Mouse (Mus musculus): Measurements from ENCODE around the gene Nos1ap. TPM values are rescaled to one million over a fixed set of nuclear protein-coding genes. Genes with fewer than 3 reads are reported as not detected.

Gene Nos1ap
- total and polyA plus RNA-seq, 2 experiments from 2014 or later = 18.4 to 24.0 TPM

- ATAC-seq (ENCODE audit: low FRiP score) = no peak
Measured at GRCm38 (mm10) chr1:170405152-170405551, 184.5 kb downstream of the Nos1ap start.

GRCm38 (mm10) chr1:170402682-170403081 is 187.0 kb downstream of the Nos1ap start:
- no peak for TF ChIP-seq CTCF (IDR thresholded peaks at IDR 0.05)
- H3K4me2 ChIP-seq (ENCODE audit: low read depth, low read length, poor library complexity, severe bottlenecking) = no peak overlapping the region
- H3K9ac ChIP-seq (replicated peaks; ENCODE audit: low read length, poor library complexity, severe bottlenecking) = no peak overlapping the region
- DNase-seq (ENCODE audit: low spot score) (no peak), ATAC-seq (ENCODE audit: low FRiP score) (no peak)
- H3K27ac ChIP-seq (ENCODE audit: low read depth, low read length) = no peak overlapping the region
- H3K36me3 ChIP-seq (ENCODE audit: insufficient read depth, low read length) = no peaks in the 10 kb centered on the region
- H3K4me1 ChIP-seq (ENCODE audit: insufficient read depth, low read length) = no peaks in the 10 kb centered on the region
- H3K4me3 ChIP-seq (ENCODE audit: low read depth, low read length) = no peak overlapping the region
- WGBS = 63% methylated on average over 4 of the region's 4 CpGs
- no peaks in the 10 kb centered on the region for H3K27me3 ChIP-seq (ENCODE audit: insufficient read depth, low read length)
- H3K9me3 ChIP-seq (ENCODE audit: low read length) = no peaks in the 10 kb centered on the region

More at GRCm38 (mm10) chr1:170405152-170405551, 184.5 kb downstream of the Nos1ap start:
- Histone ChIP-seq H3K4me1 (ENCODE audit: insufficient read depth, low read length) (no peaks in the 10 kb centered on the region), H3K4me3 (ENCODE audit: low read depth, low read length) (no peak overlapping the region), H3K36me3 (ENCODE audit: insufficient read depth, low read length) (no peaks in the 10 kb centered on the region), H3K4me2 (ENCODE audit: low read depth, low read length, poor library complexity, severe bottlenecking) (no peak overlapping the region), H3K27me3 (ENCODE audit: insufficient read depth, low read length) (no peaks in the 10 kb centered on the region), H3K27ac (ENCODE audit: low read depth, low read length) (no peak overlapping the region), H3K9me3 (ENCODE audit: low read length) (no peaks in the 10 kb centered on the region), H3K9ac (replicated peaks; ENCODE audit: low read length, poor library complexity, severe bottlenecking) (no peak overlapping the region)
- TF ChIP-seq CTCF (IDR thresholded peaks at IDR 0.05) = no peak
- DNase-seq (ENCODE audit: low spot score) = no peak
- WGBS = 87% methylated on average over 2 of the region's 2 CpGs

GRCm38 (mm10) chr1:170398866-170399265 is 190.8 kb downstream of the Nos1ap start:
- TF ChIP-seq CTCF (IDR thresholded peaks at IDR 0.05) = no peak
- Histone ChIP-seq H3K4me2 (ENCODE audit: low read depth, low read length, poor library complexity, severe bottlenecking) (no peak overlapping the region), H3K27ac (ENCODE audit: low read depth, low read length) (no peak overlapping the region)

GRCm38 (mm10) chr1:170395101-170395500 is 194.6 kb downstream of the Nos1ap start:
- H3K9ac ChIP-seq (replicated peaks; ENCODE audit: low read length, poor library complexity, severe bottlenecking) = no peak overlapping the region
- 88% methylated on average over 2 of the region's 2 CpGs for WGBS
- no peak for ATAC-seq (ENCODE audit: low FRiP score)
- no peaks in the 10 kb centered on the region for H3K27me3 ChIP-seq (ENCODE audit: insufficient read depth, low read length)
- no peak for DNase-seq (ENCODE audit: low spot score)
- H3K27ac ChIP-seq (ENCODE audit: low read depth, low read length) = no peak overlapping the region
- H3K4me2 ChIP-seq (ENCODE audit: low read depth, low read length, poor library complexity, severe bottlenecking) = no peak overlapping the region
- H3K9me3 ChIP-seq (ENCODE audit: low read length) = no peaks in the 10 kb centered on the region
- H3K4me3 ChIP-seq (ENCODE audit: low read depth, low read length) = no peak overlapping the region
- H3K4me1 ChIP-seq (ENCODE audit: insufficient read depth, low read length) = no peaks in the 10 kb centered on the region
- H3K36me3 ChIP-seq (ENCODE audit: insufficient read depth, low read length) = no peaks in the 10 kb centered on the region
- no peak for TF ChIP-seq CTCF (IDR thresholded peaks at IDR 0.05)

More at GRCm38 (mm10) chr1:170398866-170399265, 190.8 kb downstream of the Nos1ap start:
- H3K27me3 ChIP-seq (ENCODE audit: insufficient read depth, low read length) = no peaks in the 10 kb centered on the region
- ATAC-seq (ENCODE audit: low FRiP score) (no peak), DNase-seq (ENCODE audit: low spot score) (no peak)
- no peaks in the 10 kb centered on the region for H3K36me3 ChIP-seq (ENCODE audit: insufficient read depth, low read length)
- no peak overlapping the region for H3K9ac ChIP-seq (replicated peaks; ENCODE audit: low read length, poor library complexity, severe bottlenecking)
- 97% methylated on average over 4 of the region's 4 CpGs for WGBS
- no peak overlapping the region for H3K4me3 ChIP-seq (ENCODE audit: low read depth, low read length)
- no peaks in the 10 kb centered on the region for H3K4me1 ChIP-seq (ENCODE audit: insufficient read depth, low read length)
- H3K9me3 ChIP-seq (ENCODE audit: low read length) = no peaks in the 10 kb centered on the region

GRCm38 (mm10) chr1:170394641-170395040 is 195.0 kb downstream of the Nos1ap start:
- WGBS = 52% methylated on average over 1 of the region's 1 CpGs
- no peaks in the 10 kb centered on the region for H3K9me3 ChIP-seq (ENCODE audit: low read length)
- no peak overlapping the region for H3K4me3 ChIP-seq (ENCODE audit: low read depth, low read length)
- DNase-seq (ENCODE audit: low spot score) (no peak), ATAC-seq (ENCODE audit: low FRiP score) (no peak)
- no peak overlapping the region for H3K27ac ChIP-seq (ENCODE audit: low read depth, low read length)
- H3K4me1 ChIP-seq (ENCODE audit: insufficient read depth, low read length) = no peaks in the 10 kb centered on the region
- H3K27me3 ChIP-seq (ENCODE audit: insufficient read depth, low read length) = no peaks in the 10 kb centered on the region
- H3K9ac ChIP-seq (replicated peaks; ENCODE audit: low read length, poor library complexity, severe bottlenecking) = no peak overlapping the region
- TF ChIP-seq CTCF (IDR thresholded peaks at IDR 0.05) = no peak
- no peaks in the 10 kb centered on the region for H3K36me3 ChIP-seq (ENCODE audit: insufficient read depth, low read length)
- no peak overlapping the region for H3K4me2 ChIP-seq (ENCODE audit: low read depth, low read length, poor library complexity, severe bottlenecking)

- Histone ChIP-seq H3K9me3 (ENCODE audit: low read length) (no peaks in the 10 kb centered on the region), H3K27me3 (ENCODE audit: insufficient read depth, low read length) (no peaks in the 10 kb centered on the region), H3K36me3 (ENCODE audit: insufficient read depth, low read length) (no peaks in the 10 kb centered on the region), H3K4me1 (ENCODE audit: insufficient read depth, low read length) (no peaks in the 10 kb centered on the region), H3K27ac (ENCODE audit: low read depth, low read length) (no peak overlapping the region), H3K9ac (replicated peaks; ENCODE audit: low read length, poor library complexity, severe bottlenecking) (no peak overlapping the region), H3K4me3 (ENCODE audit: low read depth, low read length) (no peak overlapping the region), H3K4me2 (ENCODE audit: low read depth, low read length, poor library complexity, severe bottlenecking) (no peak overlapping the region)
- DNase-seq (ENCODE audit: low spot score) (no peak), ATAC-seq (ENCODE audit: low FRiP score) (no peak)
- 90% methylated on average over 14 of the region's 14 CpGs for WGBS
- TF ChIP-seq CTCF (IDR thresholded peaks at IDR 0.05) = no peak
Measured at GRCm38 (mm10) chr1:170392771-170393728, 196.6 kb downstream of the Nos1ap start.
